Mouse (Mus musculus): ENCODE data around the gene Gnaq. TPM values are rescaled to one million over a fixed set of nuclear protein-coding genes. Genes with fewer than 3 reads are reported as not detected.

Gnaq gene
- polyA plus RNA-seq, 1 experiment: 30.2 TPM

Other genes with a start within 250 kb of the Gnaq start
- 11.1 and 12.0 TPM in 2 replicates for gene Psat1, start 185.5 kb upstream of the Gnaq start, polyA plus RNA-seq (2012; rRNA removed)
- 7.1 and 8.4 TPM in 2 replicates for gene Cep78, start 147.8 kb upstream of the Gnaq start, polyA plus RNA-seq (2012; rRNA removed)